Mouse (Mus musculus) heart, embryonic 15.5 days (tissue): ENCODE data around the gene Spp2. TPM values are rescaled to one million over a fixed set of nuclear protein-coding genes. Genes with fewer than 3 reads are reported as not detected.
"Not testable (repeated sequence)": the region's sequence is repeated elsewhere in the genome, so short reads cannot be mapped to it uniquely, and the experiment has no call there.

Experiments
- ATAC-seq: fragments of 200-750 bp; cut with Nextera tagmentation; replicated peaks from 2 replicates; pipeline ENCODE4 v1.8.0; 2017; ENCODE audit warnings: low read depth, moderate TSS enrichment; ENCODE audit not compliant: insufficient number of reproducible peaks, insufficient read depth, low FRiP score
- H3K27ac ChIP-seq: fragments of 300-500 bp; sonication (generic); 2 replicates; pipeline ENCODE4 v1.5.1; 2015; ENCODE audit warnings: mild to moderate bottlenecking, inconsistent platforms
- H3K27me3 ChIP-seq: fragments of 300-500 bp; sonication (generic); 2 replicates; pipeline ENCODE4 v1.6.1; 2015; ENCODE audit warnings: inconsistent platforms
- H3K36me3 ChIP-seq: fragments of 300-500 bp; sonication (generic); 2 replicates; pipeline ENCODE4 v1.6.1; 2015; ENCODE audit warnings: mild to moderate bottlenecking, inconsistent platforms
- H3K4me1 ChIP-seq: fragments of 300-500 bp; sonication (generic); replicated peaks from 2 replicates; pipeline ENCODE4 v1.6.1; 2015; ENCODE audit warnings: inconsistent platforms
- H3K4me2 ChIP-seq: fragments of 300-500 bp; sonication (generic); 2 replicates; pipeline ENCODE4 v1.6.1; 2015; ENCODE audit warnings: inconsistent platforms, mild to moderate bottlenecking, moderate library complexity
- H3K4me3 ChIP-seq: fragments of 300-500 bp; sonication (generic); 2 replicates; pipeline ENCODE4 v1.5.1; 2015; ENCODE audit warnings: mild to moderate bottlenecking, inconsistent platforms
- H3K9ac ChIP-seq: fragments of 300-500 bp; sonication (generic); 2 replicates; pipeline ENCODE4 v1.6.1; 2015; ENCODE audit warnings: mild to moderate bottlenecking, inconsistent platforms
- H3K9me3 ChIP-seq: fragments of 300-500 bp; sonication (generic); replicated peaks from 2 replicates; pipeline ENCODE4 v1.6.1; 2016; ENCODE audit warnings: inconsistent platforms
- WGBS: fragments of 180-500 bp; shearing (Covaris S2); methylation state at CpG from one replicate; pipeline ENCODE4 v1.1.7; 2015; ENCODE audit warnings: mixed read lengths; 5-methylcytosine and 5-hydroxymethylcytosine counted together
- polyA plus RNA-seq: library from polyadenylated mRNA; unstranded; fragments of >200 nt; fragmentation: Nextera tagmentation; extraction: Ambion mirVana; gene quantifications from 2 replicates; pipeline ENCODE4 v1.2.1, GENCODE M21; 2015

Gene Spp2
- polyA plus RNA-seq, 1 experiment from 2014 or later = 0.33 TPM

GRCm38 (mm10) chr1:88437206-88438126 is 30.7 kb downstream of the Spp2 start:
- H3K4me2 ChIP-seq = no peak overlapping the region
- H3K9ac ChIP-seq = no peak overlapping the region
- H3K27me3 ChIP-seq = no peaks in the 10 kb centered on the region
- peak overlapping the region; percentile 19; the same call in 1 of the 2 replicates for H3K27ac ChIP-seq
- 67% methylated on average over 9 of the region's 9 CpGs for WGBS
- H3K4me1 ChIP-seq = no peaks in the 10 kb centered on the region
- H3K36me3 ChIP-seq = no peaks in the 10 kb centered on the region
- no peaks in the 10 kb centered on the region for H3K9me3 ChIP-seq
- H3K4me3 ChIP-seq = no peak overlapping the region
- no peak for ATAC-seq

- 63% methylated on average over 4 of the region's 4 CpGs for WGBS
- no peak overlapping the region for H3K27ac ChIP-seq
Measured at GRCm38 (mm10) chr1:88443383-88443782, 36.6 kb downstream of the Spp2 start.

GRCm38 (mm10) chr1:88445400-88445799 is 38.6 kb downstream of the Spp2 start:
- H3K36me3 ChIP-seq = no peaks in the 10 kb centered on the region
- 76% methylated on average over 4 of the region's 4 CpGs for WGBS
- no peak overlapping the region for H3K4me3 ChIP-seq
- H3K27me3 ChIP-seq = no peaks in the 10 kb centered on the region
- H3K4me2 ChIP-seq = no peak overlapping the region
- no peak overlapping the region for H3K9ac ChIP-seq
- H3K4me1 ChIP-seq = no peaks in the 10 kb centered on the region
- no peak overlapping the region for H3K27ac ChIP-seq
- H3K9me3 ChIP-seq = no peaks in the 10 kb centered on the region
- ATAC-seq = no peak

More at GRCm38 (mm10) chr1:88443383-88443782, 36.6 kb downstream of the Spp2 start:
- no peaks in the 10 kb centered on the region for H3K4me1 ChIP-seq
- H3K4me2 ChIP-seq = no peak overlapping the region
- no peak for ATAC-seq
- no peaks in the 10 kb centered on the region for H3K9me3 ChIP-seq
- H3K9ac ChIP-seq = no peak overlapping the region
- no peak overlapping the region for H3K4me3 ChIP-seq
- H3K36me3 ChIP-seq = no peaks in the 10 kb centered on the region
- no peaks in the 10 kb centered on the region for H3K27me3 ChIP-seq

- no peak overlapping the region for H3K4me3 ChIP-seq
- H3K36me3 ChIP-seq = no peaks in the 10 kb centered on the region
- no peak overlapping the region for H3K27ac ChIP-seq
- H3K27me3 ChIP-seq = no peaks in the 10 kb centered on the region
- no peaks in the 10 kb centered on the region for H3K9me3 ChIP-seq
- 84% methylated on average over 16 of the region's 16 CpGs for WGBS
- no peak overlapping the region for H3K4me2 ChIP-seq
- H3K9ac ChIP-seq = no peak overlapping the region
- H3K4me1 ChIP-seq = no peaks in the 10 kb centered on the region
- no peak for ATAC-seq
Measured at GRCm38 (mm10) chr1:88446270-88447030, 39.7 kb downstream of the Spp2 start.

- no peak overlapping the region for H3K4me2 ChIP-seq
- no peaks in the 10 kb centered on the region for H3K27me3 ChIP-seq
- H3K9me3 ChIP-seq = no peaks in the 10 kb centered on the region
- no peaks in the 10 kb centered on the region for H3K4me1 ChIP-seq
- 17% methylated on average over 6 of the region's 6 CpGs for WGBS
- no peak overlapping the region for H3K4me3 ChIP-seq
- H3K9ac ChIP-seq = no peak overlapping the region
- H3K27ac ChIP-seq = no peak overlapping the region
- H3K36me3 ChIP-seq = no peaks in the 10 kb centered on the region
- ATAC-seq = no peak
Measured at GRCm38 (mm10) chr1:88447483-88447882, 40.7 kb downstream of the Spp2 start.

GRCm38 (mm10) chr1:88448094-88448493 is 41.3 kb downstream of the Spp2 start:
- H3K4me1 ChIP-seq, H3K9me3 ChIP-seq, H3K4me2 ChIP-seq, H3K4me3 ChIP-seq, H3K27ac ChIP-seq, H3K9ac ChIP-seq, H3K27me3 ChIP-seq, H3K36me3 ChIP-seq, ATAC-seq: not testable (repeated sequence)
- WGBS = 78% methylated on average over 3 of the region's 3 CpGs

GRCm38 (mm10) chr1:88449741-88450140 is 43.0 kb downstream of the Spp2 start:
- 88% methylated on average over 2 of the region's 2 CpGs for WGBS
- ATAC-seq = no peak

GRCm38 (mm10) chr1:88450668-88451067 is 43.9 kb downstream of the Spp2 start:
- Histone ChIP-seq H3K27ac (no peak overlapping the region), H3K9ac (no peak overlapping the region), H3K4me3 (no peak overlapping the region), H3K4me1 (no peaks in the 10 kb centered on the region), H3K4me2 (no peak overlapping the region), H3K9me3 (no peaks in the 10 kb centered on the region), H3K36me3 (no peaks in the 10 kb centered on the region), H3K27me3 (no peaks in the 10 kb centered on the region)
- no peak for ATAC-seq
- WGBS = 82% methylated on average over 4 of the region's 4 CpGs

More at GRCm38 (mm10) chr1:88449741-88450140, 43.0 kb downstream of the Spp2 start:
- no peak overlapping the region for H3K4me2 ChIP-seq
- no peaks in the 10 kb centered on the region for H3K4me1 ChIP-seq
- H3K9me3 ChIP-seq = no peaks in the 10 kb centered on the region
- H3K27me3 ChIP-seq = no peaks in the 10 kb centered on the region
- H3K4me3 ChIP-seq = no peak overlapping the region
- no peak overlapping the region for H3K9ac ChIP-seq
- H3K27ac ChIP-seq = no peak overlapping the region
- no peaks in the 10 kb centered on the region for H3K36me3 ChIP-seq

- no peaks in the 10 kb centered on the region for H3K9me3 ChIP-seq
- H3K27me3 ChIP-seq = no peaks in the 10 kb centered on the region
- WGBS = 78% methylated on average over 6 of the region's 6 CpGs
- H3K9ac ChIP-seq = no peak overlapping the region
- no peak overlapping the region for H3K27ac ChIP-seq
- H3K36me3 ChIP-seq = no peaks in the 10 kb centered on the region
- no peak for ATAC-seq
- H3K4me2 ChIP-seq = no peak overlapping the region
- no peak overlapping the region for H3K4me3 ChIP-seq
- H3K4me1 ChIP-seq = no peaks in the 10 kb centered on the region
Measured at GRCm38 (mm10) chr1:88452198-88452597, 45.4 kb downstream of the Spp2 start.

GRCm38 (mm10) chr1:88454703-88455102 is 47.9 kb downstream of the Spp2 start:
- Histone ChIP-seq H3K27ac (no peak overlapping the region), H3K4me1 (no peaks in the 10 kb centered on the region), H3K9me3 (no peaks in the 10 kb centered on the region), H3K36me3 (no peaks in the 10 kb centered on the region), H3K27me3 (no peaks in the 10 kb centered on the region), H3K4me2 (no peak overlapping the region), H3K9ac (no peak overlapping the region), H3K4me3 (no peak overlapping the region)
- no peak for ATAC-seq
- WGBS = 52% methylated on average over 3 of the region's 3 CpGs

- Histone ChIP-seq H3K9me3 (no peaks in the 10 kb centered on the region), H3K27ac (no peak overlapping the region)
Measured at GRCm38 (mm10) chr1:88455761-88456160, 49.0 kb downstream of the Spp2 start.

More at GRCm38 (mm10) chr1:88455761-88456160, 49.0 kb downstream of the Spp2 start:
- no peak overlapping the region for H3K9ac ChIP-seq
- WGBS = 41% methylated on average over 3 of the region's 3 CpGs
- H3K27me3 ChIP-seq = no peaks in the 10 kb centered on the region
- no peaks in the 10 kb centered on the region for H3K36me3 ChIP-seq
- ATAC-seq = no peak
- no peak overlapping the region for H3K4me3 ChIP-seq
- H3K4me2 ChIP-seq = no peak overlapping the region
- H3K4me1 ChIP-seq = no peaks in the 10 kb centered on the region
